Mouse (Mus musculus): ENCODE data around the gene Tex261.

Gene Tex261

GRCm38 (mm10) chr6:83756051-83756450 is 19.6 kb downstream of the Tex261 start:
- DNase-seq = no peak

GRCm38 (mm10) chr6:83750171-83750684 is 25.4 kb downstream of the Tex261 start:
- peak; percentile 84 for DNase-seq

DNA sequence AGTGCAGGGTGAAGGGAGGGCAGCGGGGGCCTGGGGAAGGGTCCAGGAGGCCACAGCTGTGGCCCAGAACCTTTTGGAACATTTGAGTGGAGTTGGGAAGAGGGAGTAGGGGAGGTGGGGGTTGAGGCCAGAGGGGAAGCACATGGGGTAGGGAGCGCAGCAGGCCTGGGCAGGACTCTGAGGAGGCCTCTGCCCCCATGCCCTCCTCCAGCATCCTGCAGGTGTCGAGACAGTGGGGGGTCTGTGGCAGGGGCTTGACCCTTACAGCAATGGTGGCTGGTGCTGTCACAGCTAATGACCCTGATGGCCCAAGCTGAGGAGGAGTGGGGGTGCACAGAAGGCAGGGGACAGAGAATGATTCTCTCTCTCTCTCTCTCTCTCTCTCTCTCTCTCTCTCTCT is 26.3 kb downstream of the Tex261 start:
- DNase-seq = no peak

DNA sequence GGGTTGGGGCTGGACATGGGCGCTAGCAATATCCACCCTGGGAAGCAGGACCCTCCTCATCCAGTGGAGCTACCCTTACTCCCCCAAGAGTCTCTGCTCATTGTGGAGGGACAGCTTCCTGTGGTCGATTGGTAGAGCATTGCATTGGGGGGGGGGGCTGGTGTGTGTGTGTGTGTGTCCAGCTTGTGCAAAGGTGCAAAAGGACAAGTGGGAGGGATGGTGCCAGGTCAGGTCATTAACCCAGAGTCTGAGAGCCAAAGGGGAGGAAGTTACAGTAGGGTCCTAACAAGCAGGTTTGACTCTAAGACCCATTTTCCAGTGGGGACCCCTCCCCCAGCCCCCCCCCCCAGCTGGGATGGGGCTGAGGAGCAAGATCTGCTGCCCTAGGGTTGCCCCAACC is 30.1 kb downstream of the Tex261 start:
- no peak for DNase-seq

- no peak for DNase-seq
Measured at GRCm38 (mm10) chr6:83744557-83744956, 31.1 kb downstream of the Tex261 start.

DNA sequence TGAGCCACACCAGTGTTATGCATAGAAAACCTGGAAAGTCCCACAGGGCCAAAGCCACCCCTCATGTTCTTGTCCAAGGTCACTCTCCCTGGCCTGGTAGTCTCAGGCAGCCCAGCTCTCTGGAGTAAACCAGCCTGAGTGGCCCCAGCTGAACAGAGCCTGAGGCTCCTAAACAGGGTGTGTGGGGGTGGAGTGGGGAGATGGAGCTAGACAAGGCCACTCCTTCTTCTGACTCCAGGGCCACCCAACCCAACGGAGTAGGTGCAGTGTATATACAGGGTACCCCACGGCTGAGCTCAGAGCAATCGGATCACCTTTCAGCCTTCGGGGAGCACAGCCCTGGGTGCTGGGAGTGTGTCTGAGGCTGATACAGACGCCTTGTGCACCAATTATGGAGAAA is 31.5 kb downstream of the Tex261 start:
- DNase-seq = no peak

DNA sequence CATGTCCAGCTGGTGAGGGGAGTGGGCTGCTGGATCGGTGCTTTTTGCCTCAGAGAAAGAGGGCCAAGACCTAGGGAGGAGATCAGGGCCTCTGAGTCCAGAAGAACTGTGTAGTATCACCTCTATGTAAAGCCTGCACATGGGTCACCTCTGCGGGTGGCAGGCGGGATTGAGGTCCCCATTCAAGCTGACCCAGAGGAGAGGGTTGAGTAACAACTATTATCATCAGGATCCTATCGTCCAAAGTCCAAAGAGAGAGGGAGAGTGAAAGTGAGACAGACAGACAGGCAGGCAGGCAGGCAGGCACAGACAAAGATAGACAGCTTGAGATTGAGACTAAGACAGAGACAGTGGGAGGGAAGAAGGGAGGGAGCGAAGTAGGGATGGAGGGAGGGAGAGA is 32.4 kb downstream of the Tex261 start:
- no peak for DNase-seq

DNA sequence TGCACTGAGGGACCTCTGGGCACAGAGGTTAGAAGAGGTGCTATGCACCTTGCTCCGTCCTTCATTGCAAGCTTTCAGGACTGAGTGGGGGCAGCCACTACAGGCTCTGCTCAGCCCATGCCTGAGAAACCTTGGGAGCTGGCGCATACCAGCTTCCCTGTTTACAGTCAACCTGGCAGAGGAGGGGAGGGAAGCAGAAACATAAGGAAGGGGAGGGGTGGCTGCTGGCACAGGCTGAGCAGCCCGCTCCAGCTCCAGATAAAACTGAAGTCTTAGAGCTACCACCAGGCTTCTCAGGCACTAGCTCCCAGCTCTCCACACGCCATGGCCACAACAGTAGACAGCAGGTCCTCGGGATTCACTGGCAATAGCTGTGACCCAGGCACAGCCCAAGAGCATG is 32.9 kb downstream of the Tex261 start, which contains the start of gene Atp6v1b1:
TSS of gene Atp6v1b1 (plus strand) at position 230 of the 400 bp plus-strand sequence.
- DNase-seq = no peak

- DNase-seq = no peak
Measured at GRCm38 (mm10) chr6:83738596-83738995, 37.0 kb downstream of the Tex261 start.

DNA sequence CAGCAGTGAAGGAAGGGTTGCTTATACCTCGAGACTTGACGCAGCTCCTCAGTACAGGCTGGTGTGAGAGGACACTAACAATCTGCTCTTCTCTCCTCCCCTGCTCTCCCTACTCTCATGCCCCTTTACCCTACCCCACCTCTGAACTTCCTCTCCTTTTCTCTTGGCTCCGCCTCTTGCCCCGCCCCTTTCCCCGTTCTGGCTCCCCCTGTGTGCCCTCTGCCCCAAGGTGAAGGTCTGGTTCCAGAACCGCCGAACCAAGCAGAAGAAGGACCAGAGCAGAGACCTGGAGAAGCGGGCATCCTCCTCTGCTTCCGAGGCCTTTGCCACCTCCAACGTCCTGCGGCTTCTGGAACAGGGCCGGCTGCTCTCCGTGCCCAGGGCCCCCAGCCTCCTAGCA is 38.3 kb downstream of the Tex261 start:
- DNase-seq = peak; percentile 62

DNA sequence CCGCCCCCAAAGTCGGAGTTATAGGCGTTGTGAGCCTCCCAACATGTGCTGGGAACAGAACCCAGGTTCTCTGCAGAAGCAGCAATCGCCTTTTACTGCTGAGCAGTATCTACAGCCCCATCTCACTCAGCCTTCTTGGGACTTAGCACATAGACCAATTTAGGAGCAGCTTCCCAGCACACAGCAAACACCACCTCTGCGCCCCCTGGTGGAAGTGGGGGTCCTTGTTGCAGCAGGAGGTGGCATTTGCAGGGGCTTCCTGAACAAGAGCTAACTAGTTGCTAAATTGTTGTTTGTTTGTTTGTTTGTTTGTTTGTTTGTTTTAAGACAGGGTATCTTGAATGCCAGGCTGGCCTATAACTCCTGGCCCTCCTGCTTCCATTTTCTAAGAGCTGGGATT is 44.5 kb downstream of the Tex261 start:
- peak; percentile 93 for DNase-seq

DNA sequence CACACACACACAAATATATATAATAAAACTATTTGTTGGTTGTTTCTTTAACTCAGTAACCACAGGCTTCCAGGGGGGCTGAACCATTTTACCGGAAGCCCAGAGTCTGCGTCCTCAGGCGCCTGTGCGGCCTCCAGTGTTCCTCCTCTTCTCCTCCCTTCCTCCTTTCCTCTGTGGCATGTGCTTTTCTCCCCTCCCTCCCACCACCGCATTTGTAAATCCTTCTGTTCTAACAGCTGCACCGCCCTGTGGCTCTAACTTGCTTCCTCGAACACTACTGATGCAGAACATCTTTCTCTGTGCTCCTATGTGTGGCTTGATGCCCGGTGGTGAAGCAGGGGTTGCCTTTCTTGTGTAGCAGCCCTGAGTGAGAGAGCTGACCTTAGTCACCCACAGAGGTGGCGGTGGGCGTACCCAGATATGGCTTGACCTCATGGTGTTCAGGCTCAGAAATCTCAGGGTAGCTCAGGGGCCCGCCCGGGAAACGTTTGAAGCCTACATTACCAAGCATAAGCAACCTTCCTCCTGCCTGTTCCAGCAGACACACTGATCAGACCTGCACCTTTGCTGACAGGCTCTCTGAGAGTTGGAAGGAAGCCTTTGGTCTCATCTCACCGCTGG is 46.2 kb downstream of the Tex261 start:
- DNase-seq = no peak

DNA sequence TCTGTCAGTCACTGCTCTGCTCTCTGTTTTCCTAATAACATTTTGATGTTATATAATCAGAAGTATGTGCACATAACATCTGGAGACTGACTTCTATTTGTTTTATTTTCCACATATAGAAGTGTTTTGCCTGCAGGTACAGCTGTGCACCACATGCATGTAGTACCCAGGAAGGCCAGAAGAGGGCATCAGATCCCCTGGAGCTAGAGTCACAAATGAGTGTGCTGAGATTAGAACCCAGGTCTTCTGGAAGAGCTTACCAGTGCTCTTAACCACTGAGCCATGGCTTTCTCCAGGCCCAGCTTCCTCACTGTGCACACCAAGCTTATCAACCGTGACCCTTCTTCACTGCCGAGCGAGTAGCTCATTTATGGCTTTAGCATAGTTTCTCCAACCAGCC is 47.1 kb downstream of the Tex261 start:
- peak; percentile 76 for DNase-seq

GRCm38 (mm10) chr6:83727178-83727577 is 48.4 kb downstream of the Tex261 start:
- no peak for DNase-seq

DNA sequence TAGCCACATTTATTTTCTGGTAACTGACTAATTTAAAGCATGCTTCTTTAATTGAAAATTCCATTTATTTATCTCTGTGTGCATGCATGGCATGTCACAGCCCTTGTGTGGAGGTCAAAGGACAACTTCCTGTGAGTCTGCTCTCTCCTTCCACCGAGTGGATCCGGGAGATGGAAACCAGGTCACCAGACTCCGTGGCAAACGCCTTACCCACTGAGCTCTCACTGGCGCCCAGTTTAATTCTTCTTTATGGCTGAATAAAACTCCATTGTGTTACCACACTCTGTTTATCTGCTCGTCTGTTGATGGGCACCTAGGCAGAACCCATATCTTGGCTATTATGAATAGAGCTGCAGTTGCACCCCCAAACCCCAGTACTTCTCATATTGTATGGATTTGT is 53.1 kb downstream of the Tex261 start:
- no peak for DNase-seq
